Mouse (Mus musculus): ENCODE data around the gene Faf2. TPM values are rescaled to one million over a fixed set of nuclear protein-coding genes. Genes with fewer than 3 reads are reported as not detected.
"Not testable (repeated sequence)": the region's sequence is repeated elsewhere in the genome, so short reads cannot be mapped to it uniquely, and the experiment has no call there.

Faf2 gene
- polyA plus RNA-seq, 1 experiment from 2014 or later, result 94.4 TPM

DNA sequence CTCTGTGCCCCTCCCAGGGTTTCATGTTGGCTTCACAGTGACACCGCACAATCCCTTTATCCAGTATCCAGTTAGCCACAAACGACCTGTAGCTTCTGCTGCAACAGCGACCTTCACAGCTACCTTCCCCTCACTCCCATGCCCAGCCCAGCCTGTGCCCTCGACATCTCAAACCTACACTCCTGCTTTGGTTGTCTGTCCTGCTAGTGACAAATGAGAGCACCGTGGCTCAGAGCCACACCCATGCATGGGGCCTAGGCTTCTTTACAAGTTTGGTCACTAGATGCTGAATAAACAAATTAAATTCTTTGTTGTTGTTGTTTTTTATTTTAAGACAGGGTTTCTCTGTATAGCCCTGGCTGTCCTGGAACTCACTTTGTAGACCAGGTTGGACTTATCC is 14.4 kb upstream of the Faf2 start:
- no peak overlapping the region for H3K27ac ChIP-seq
- no peak overlapping the region for H3K4me2 ChIP-seq
- H3K4me3 ChIP-seq (replicated peaks), result no peak overlapping the region
- H3K4me1 ChIP-seq (replicated peaks), result peaks cover 35% of the 10 kb centered on the region
- peaks cover 24% of the 10 kb centered on the region for H3K27me3 ChIP-seq
- H3K9me3 ChIP-seq, result no peaks in the 10 kb centered on the region
- ATAC-seq (ENCODE audit: insufficient number of reproducible peaks, insufficient read depth, low FRiP score, low TSS enrichment, low read depth), result no peak
- no peaks in the 10 kb centered on the region; the same call in 1 of the 2 replicates for H3K36me3 ChIP-seq
- H3K9ac ChIP-seq (replicated peaks), result no peak overlapping the region
- WGBS, result 66% methylated on average over 5 of the region's 5 CpGs

DNA sequence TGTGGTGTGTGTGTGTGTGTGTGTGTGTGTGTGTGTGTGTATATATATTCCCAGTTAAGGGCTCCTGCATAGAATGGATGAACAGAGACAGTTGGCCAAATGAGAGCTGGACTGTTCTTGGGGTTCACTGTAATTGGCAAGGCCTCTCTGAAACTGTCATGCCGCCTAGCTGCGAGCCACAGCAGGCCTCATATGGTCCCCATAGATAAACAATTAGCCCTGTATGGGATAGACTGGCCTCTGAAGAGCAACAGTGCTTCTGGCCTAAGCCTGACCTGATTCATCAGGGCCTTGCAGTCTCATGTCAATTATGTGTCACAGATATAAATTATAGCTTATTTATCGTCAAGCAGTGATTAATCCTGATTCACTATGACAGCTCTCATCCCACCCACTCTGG is 13.6 kb upstream of the Faf2 start:
- Histone ChIP-seq H3K9me3 (no peaks in the 10 kb centered on the region), H3K27me3 (peaks cover 24% of the 10 kb centered on the region), H3K27ac (no peak overlapping the region), H3K9ac (replicated peaks) (no peak overlapping the region), H3K4me3 (replicated peaks) (no peak overlapping the region), H3K36me3 (no peaks in the 10 kb centered on the region; the same call in 1 of the 2 replicates), H3K4me2 (no peak overlapping the region), H3K4me1 (replicated peaks) (peaks cover 27% of the 10 kb centered on the region)
- no peak for ATAC-seq (ENCODE audit: insufficient number of reproducible peaks, insufficient read depth, low FRiP score, low TSS enrichment, low read depth)
- WGBS, result 67% methylated on average over 3 of the region's 3 CpGs

DNA sequence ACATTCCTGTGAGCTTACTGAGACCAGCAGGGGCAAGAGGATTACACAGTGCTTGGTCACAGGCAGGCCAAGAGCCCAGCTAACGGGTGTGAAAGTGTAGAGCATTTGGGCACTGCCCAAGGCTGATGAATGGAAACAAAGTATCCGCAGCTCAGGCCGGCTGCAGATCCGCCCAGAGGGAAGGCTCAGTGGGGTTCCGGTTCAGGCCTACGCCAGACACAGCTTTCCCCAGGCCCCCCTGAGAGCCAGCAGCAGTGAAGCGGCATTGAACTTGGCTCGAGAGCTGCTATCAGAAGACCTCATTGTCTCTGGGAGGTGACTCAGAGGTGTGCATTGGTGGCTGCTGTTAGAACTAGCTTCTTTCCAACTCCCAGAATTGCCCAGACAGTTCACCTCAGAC is 12.9 kb upstream of the Faf2 start:
- Histone ChIP-seq H3K9me3 (no peaks in the 10 kb centered on the region), H3K9ac (replicated peaks) (no peak overlapping the region), H3K4me3 (replicated peaks) (no peak overlapping the region), H3K4me1 (replicated peaks) (peaks cover 21% of the 10 kb centered on the region), H3K4me2 (no peak overlapping the region), H3K36me3 (no peaks in the 10 kb centered on the region; the same call in 1 of the 2 replicates), H3K27me3 (peaks cover 24% of the 10 kb centered on the region), H3K27ac (no peak overlapping the region)
- ATAC-seq (ENCODE audit: insufficient number of reproducible peaks, insufficient read depth, low FRiP score, low TSS enrichment, low read depth), result no peak
- WGBS, result 23% methylated on average over 8 of the region's 8 CpGs

GRCm38 (mm10) chr13:54609301-54609700 is 12.3 kb upstream of the Faf2 start:
- Histone ChIP-seq H3K9ac (replicated peaks) (no peak overlapping the region), H3K4me2 (no peak overlapping the region), H3K36me3 (no peaks in the 10 kb centered on the region; the same call in 1 of the 2 replicates), H3K4me1 (replicated peaks) (peaks cover 14% of the 10 kb centered on the region), H3K4me3 (replicated peaks) (no peak overlapping the region), H3K27ac (no peak overlapping the region), H3K9me3 (no peaks in the 10 kb centered on the region), H3K27me3 (peaks cover 24% of the 10 kb centered on the region)
- ATAC-seq (ENCODE audit: insufficient number of reproducible peaks, insufficient read depth, low FRiP score, low TSS enrichment, low read depth), result no peak
- 21% methylated on average over 1 of the region's 1 CpGs for WGBS

DNA sequence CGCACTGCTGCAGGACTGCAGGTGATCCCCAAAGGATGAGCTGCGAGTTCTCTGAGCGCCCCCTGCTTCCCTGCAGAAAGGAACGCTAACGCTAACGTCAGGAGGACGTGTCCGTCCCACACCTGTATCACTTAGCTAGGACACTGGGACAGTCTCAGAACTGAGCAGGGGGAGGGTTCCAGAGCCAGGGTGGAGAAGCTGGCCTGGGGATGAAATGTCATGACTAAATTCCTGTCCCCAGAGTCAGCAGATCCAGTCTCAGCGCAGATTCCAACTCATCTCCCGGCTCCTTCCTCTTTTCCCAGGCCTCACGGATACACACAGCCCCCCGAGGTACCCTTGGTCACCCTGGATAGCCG is 11.0 kb upstream of the Faf2 start:
- H3K4me2 ChIP-seq, result peak overlapping the region; percentile 92
- no peak overlapping the region for H3K27ac ChIP-seq
- 8% methylated on average over 13 of the region's 13 CpGs for WGBS
- peaks cover 24% of the 10 kb centered on the region for H3K27me3 ChIP-seq
- no peaks in the 10 kb centered on the region; the same call in 1 of the 2 replicates for H3K36me3 ChIP-seq
- H3K4me3 ChIP-seq (replicated peaks), result peak overlapping the region; percentile 59
- H3K9me3 ChIP-seq, result no peaks in the 10 kb centered on the region
- ATAC-seq (ENCODE audit: insufficient number of reproducible peaks, insufficient read depth, low FRiP score, low TSS enrichment, low read depth), result no peak
- peaks cover 9% of the 10 kb centered on the region for H3K4me1 ChIP-seq (replicated peaks)
- peak overlapping the region; percentile 63 for H3K9ac ChIP-seq (replicated peaks)

- ATAC-seq (ENCODE audit: insufficient number of reproducible peaks, insufficient read depth, low FRiP score, low TSS enrichment, low read depth), result 0 out of 2 replicates have a peak, but pooled peaks have one; percentile 41
- WGBS, result under 1% methylated on average over 66 of the region's 66 CpGs
- H3K4me3 ChIP-seq (replicated peaks), result peak within 1 kb of the TSS; percentile 59
- H3K9ac ChIP-seq (replicated peaks), result peak within 1 kb of the TSS; percentile 63
- H3K27ac ChIP-seq, result no peak within 1 kb of the TSS
- no peaks in the 10 kb centered on the region for H3K9me3 ChIP-seq
- H3K4me1 ChIP-seq (replicated peaks), result peaks cover 9% of the 10 kb centered on the region
- H3K4me2 ChIP-seq, result peak within 1 kb of the TSS; percentile 92
- no peaks in the 10 kb centered on the region; the same call in 1 of the 2 replicates for H3K36me3 ChIP-seq
- peaks cover 24% of the 10 kb centered on the region for H3K27me3 ChIP-seq
Measured at GRCm38 (mm10) chr13:54610972-54611754, 10.4 kb upstream of the Faf2 start, which contains the start of gene Cltb. TSS of gene Cltb (minus strand) at chr13:54611344.

GRCm38 (mm10) chr13:54613141-54613540 is 8.4 kb upstream of the Faf2 start:
- H3K27ac ChIP-seq; H3K36me3 ChIP-seq; H3K9me3 ChIP-seq; H3K4me1 ChIP-seq (replicated peaks); ATAC-seq (ENCODE audit: insufficient number of reproducible peaks, insufficient read depth, low FRiP score, low TSS enrichment, low read depth); H3K4me2 ChIP-seq; H3K9ac ChIP-seq (replicated peaks); H3K4me3 ChIP-seq (replicated peaks): not testable (repeated sequence)
- WGBS, result 87% methylated on average over 8 of the region's 8 CpGs
- peaks cover 24% of the 10 kb centered on the region for H3K27me3 ChIP-seq

DNA sequence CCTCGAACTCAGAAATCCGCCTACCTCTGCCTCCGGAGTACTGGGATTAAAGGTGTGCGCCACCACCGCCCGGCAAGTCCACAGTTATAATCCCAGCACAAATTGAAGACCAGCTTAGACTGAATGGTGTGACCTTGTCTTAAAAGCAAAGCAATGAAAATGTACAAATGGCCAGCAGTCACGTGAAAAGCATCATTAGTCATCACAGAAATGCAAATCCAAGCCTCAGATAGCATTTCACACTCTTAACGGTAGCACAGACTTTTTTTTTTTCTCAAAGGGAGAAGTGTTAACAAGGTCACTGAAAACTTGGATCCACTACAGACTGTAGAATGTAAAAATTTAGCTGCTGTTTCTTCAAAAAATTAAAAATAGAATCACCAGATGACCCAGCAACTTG is 5.3 kb upstream of the Faf2 start:
- Histone ChIP-seq H3K27ac (no peak overlapping the region), H3K36me3 (no peaks in the 10 kb centered on the region), H3K4me2 (no peak overlapping the region), H3K9ac (replicated peaks) (no peak overlapping the region), H3K4me1 (replicated peaks) (no peaks in the 10 kb centered on the region), H3K4me3 (replicated peaks) (no peak overlapping the region), H3K27me3 (peaks cover 1% of the 10 kb centered on the region; the same call in 1 of the 2 replicates), H3K9me3 (no peaks in the 10 kb centered on the region)
- 78% methylated on average over 8 of the region's 8 CpGs for WGBS
- ATAC-seq (ENCODE audit: insufficient number of reproducible peaks, insufficient read depth, low FRiP score, low TSS enrichment, low read depth), result no peak

DNA sequence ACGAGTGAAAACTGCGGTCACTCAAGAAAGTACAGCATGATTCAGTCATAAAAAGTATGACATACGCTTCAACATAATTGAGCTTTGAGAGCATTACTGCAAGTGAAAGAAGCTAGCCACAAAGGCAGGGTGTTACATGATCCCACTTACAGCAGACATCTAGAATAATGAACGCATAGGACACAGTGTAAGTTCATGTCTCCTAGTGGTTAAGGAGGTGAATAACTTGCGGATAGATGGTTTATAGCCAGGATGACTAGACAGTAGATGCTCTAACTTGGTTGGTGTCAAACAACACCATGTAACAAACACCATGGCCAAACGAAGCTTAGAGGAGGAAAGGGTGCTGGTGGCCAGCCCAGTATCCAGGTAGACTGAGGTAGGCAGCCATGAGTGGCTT is 4.6 kb upstream of the Faf2 start:
- no peak overlapping the region for H3K4me2 ChIP-seq
- no peaks in the 10 kb centered on the region for H3K36me3 ChIP-seq
- no peak overlapping the region for H3K27ac ChIP-seq
- H3K9ac ChIP-seq (replicated peaks), result no peak overlapping the region
- no peak for ATAC-seq (ENCODE audit: insufficient number of reproducible peaks, insufficient read depth, low FRiP score, low TSS enrichment, low read depth)
- WGBS, result 65% methylated on average over 6 of the region's 6 CpGs
- no peak overlapping the region for H3K4me3 ChIP-seq (replicated peaks)
- H3K27me3 ChIP-seq, result no peaks in the 10 kb centered on the region
- no peaks in the 10 kb centered on the region for H3K9me3 ChIP-seq
- no peaks in the 10 kb centered on the region for H3K4me1 ChIP-seq (replicated peaks)

- Histone ChIP-seq H3K9me3 (no peaks in the 10 kb centered on the region), H3K27ac (peak overlapping the region; percentile 82), H3K4me3 (replicated peaks) (peak overlapping the region; percentile 92), H3K4me1 (replicated peaks) (peaks cover 12% of the 10 kb centered on the region), H3K36me3 (peaks cover 13% of the 10 kb centered on the region; the same call in 1 of the 2 replicates), H3K9ac (replicated peaks) (peak overlapping the region; percentile 89), H3K27me3 (no peaks in the 10 kb centered on the region), H3K4me2 (peak overlapping the region; percentile 89)
- peak; percentile 55 for ATAC-seq (ENCODE audit: insufficient number of reproducible peaks, insufficient read depth, low FRiP score, low TSS enrichment, low read depth)
- 1% methylated on average over 27 of the region's 27 CpGs for WGBS
Measured at GRCm38 (mm10) chr13:54621960-54622521, 457 bp downstream of the Faf2 start.

- H3K27me3 ChIP-seq, result no peaks in the 10 kb centered on the region
- H3K9me3 ChIP-seq, result no peaks in the 10 kb centered on the region
- no peak overlapping the region for H3K9ac ChIP-seq (replicated peaks)
- no peak overlapping the region for H3K4me3 ChIP-seq (replicated peaks)
- H3K4me2 ChIP-seq, result no peak overlapping the region
- H3K27ac ChIP-seq, result no peak overlapping the region
- no peaks in the 10 kb centered on the region; the same call in 1 of the 2 replicates for H3K4me1 ChIP-seq (replicated peaks)
- H3K36me3 ChIP-seq, result peaks cover 39% of the 10 kb centered on the region
- ATAC-seq (ENCODE audit: insufficient number of reproducible peaks, insufficient read depth, low FRiP score, low TSS enrichment, low read depth), result no peak
- 85% methylated on average over 4 of the region's 4 CpGs for WGBS
Measured at GRCm38 (mm10) chr13:54629128-54629527, 7.5 kb downstream of the Faf2 start.
